ENCODE assay signal across 20 mouse cellular contexts in genomic region chr11:86457545-86457944, GRCm38 (mm10).
"Had no signal": no experiment of that assay in that cellular context is flagged by ENCODE, and none has a peak within 500 bp of the region (broad histone marks: within the 10 kb centered on the region; RNA-seq: fewer than 3 reads in every experiment).

No protein-coding gene starts in this region.

- H3K27me3 ChIP-seq: limb, embryonic 15.5 days; midbrain, embryonic 12.5 days; midbrain, embryonic 15.5 days; neural tube, embryonic 13.5 days; stomach, embryonic 15.5 days had no signal

- H3K4me1 ChIP-seq: limb, embryonic 15.5 days; midbrain, embryonic 12.5 days; midbrain, embryonic 15.5 days; neural tube, embryonic 13.5 days; stomach, embryonic 15.5 days had no signal

- H3K4me3 ChIP-seq: limb, embryonic 12.5 days; limb, embryonic 15.5 days; midbrain, embryonic 12.5 days; midbrain, embryonic 15.5 days; neural tube, embryonic 13.5 days; stomach, embryonic 15.5 days had no signal

- ATAC-seq: liver, postnatal 0 days; lung, postnatal 0 days; midbrain, embryonic 15.5 days had no signal

- H3K36me3 ChIP-seq: limb, embryonic 12.5 days; limb, embryonic 15.5 days; midbrain, embryonic 12.5 days; midbrain, embryonic 15.5 days; neural tube, embryonic 13.5 days; stomach, embryonic 15.5 days had no signal

- H3K27ac ChIP-seq: limb, embryonic 12.5 days; limb, embryonic 15.5 days; liver, embryonic 14.5 days; macrophage; midbrain, embryonic 12.5 days; midbrain, embryonic 15.5 days; neural tube, embryonic 13.5 days; stomach, embryonic 15.5 days had no signal

- H3K9me3 ChIP-seq: limb, embryonic 12.5 days; limb, embryonic 15.5 days; midbrain, embryonic 12.5 days; midbrain, embryonic 15.5 days; neural tube, embryonic 13.5 days; stomach, embryonic 15.5 days had no signal

- H3K9ac ChIP-seq: limb, embryonic 12.5 days; limb, embryonic 15.5 days; liver, embryonic 14.5 days; liver, postnatal 0 days; lung, embryonic 14.5 days; midbrain, embryonic 12.5 days; midbrain, embryonic 15.5 days; neural tube, embryonic 13.5 days; stomach, embryonic 15.5 days had no signal

- DNase-seq: kidney, adult 18-20 months; kidney, adult 9 months; kidney, postnatal 14 days; kidney, postnatal 4 days; left cerebral cortex, postnatal 4 days; liver, postnatal 0 days; lung, embryonic 14.5 days; retina, postnatal 1 day; spleen, adult 18-20 months; thymus, postnatal 25 days had no signal

- H3K4me2 ChIP-seq: limb, embryonic 12.5 days; limb, embryonic 15.5 days; liver, embryonic 11.5 days; lung, embryonic 14.5 days; midbrain, embryonic 12.5 days; midbrain, embryonic 15.5 days; neural tube, embryonic 13.5 days; stomach, embryonic 15.5 days had no signal
